ENCODE assay signal across 8 mouse cellular contexts in genomic region chr4:129741974-129742231, GRCm38 (mm10). TPM values are rescaled to one million over a fixed set of nuclear protein-coding genes. Genes with fewer than 3 reads are reported as not detected.
DNase-seq lines count a peak whose midpoint lies in the region; ATAC-seq lines count a peak whose summit lies in the region.

No protein-coding gene starts in this region.

- H3K27me3 ChIP-seq in kidney, embryonic 15.5 days, result no peaks in the 10 kb centered on the region
- H3K27me3 ChIP-seq in embryonic facial prominence, embryonic 10.5 days (replicated peaks; ENCODE audit: low read depth, poor library complexity, severe bottlenecking), result no peaks in the 10 kb centered on the region
- no peaks in the 10 kb centered on the region for H3K27me3 ChIP-seq in hindbrain, embryonic 16.5 days (replicated peaks; ENCODE audit: control insufficient read depth, insufficient read depth, low read length)
- no peaks in the 10 kb centered on the region for H3K27me3 ChIP-seq in midbrain, embryonic 14.5 days (ENCODE audit: control insufficient read depth, insufficient read depth, low read length)

- H3K27ac ChIP-seq in kidney, embryonic 15.5 days, result peak overlapping the region; percentile 98
- H3K27ac ChIP-seq in embryonic facial prominence, embryonic 10.5 days (replicated peaks), result peak overlapping the region; percentile 98
- H3K27ac ChIP-seq in hindbrain, embryonic 16.5 days (ENCODE audit: low read depth, low read length), result peak overlapping the region; percentile 96
- H3K27ac ChIP-seq in midbrain, embryonic 14.5 days (replicated peaks; ENCODE audit: low read depth, low read length), result peak overlapping the region; percentile 100

- H3K9ac ChIP-seq in kidney, embryonic 15.5 days, result peak overlapping the region; percentile 100
- H3K9ac ChIP-seq in hindbrain, embryonic 16.5 days (ENCODE audit: low read depth, low read length), result peak overlapping the region; percentile 99
- peak overlapping the region; percentile 99 for H3K9ac ChIP-seq in midbrain, embryonic 14.5 days (replicated peaks; ENCODE audit: low read length)

- H3K4me1 ChIP-seq in kidney, embryonic 15.5 days, result peaks cover 29% of the 10 kb centered on the region
- H3K4me1 ChIP-seq in embryonic facial prominence, embryonic 10.5 days, result peaks cover 33% of the 10 kb centered on the region
- peaks cover 28% of the 10 kb centered on the region for H3K4me1 ChIP-seq in hindbrain, embryonic 16.5 days (ENCODE audit: control insufficient read depth, insufficient read depth, low read depth, low read length)
- H3K4me1 ChIP-seq in midbrain, embryonic 14.5 days (ENCODE audit: control insufficient read depth, insufficient read depth, low read length), result peaks cover 28% of the 10 kb centered on the region

- peak; percentile 47; the same call in 1 of the 2 replicates for ATAC-seq in kidney, embryonic 15.5 days (replicated peaks; ENCODE audit: low FRiP score)
- ATAC-seq in hindbrain, embryonic 16.5 days, result peak; percentile 45
- ATAC-seq in midbrain, embryonic 14.5 days (ENCODE audit: low FRiP score, low TSS enrichment), result no peak; the same call in 1 of the 2 replicates

- DNase-seq in kidney, postnatal 14 days, result no peak
- DNase-seq in embryonic facial prominence, embryonic 10.5 days (ENCODE audit: low spot score), result no peak
- DNase-seq in midbrain, embryonic 14.5 days, result no peak
- DNase-seq in layer of hippocampus, postnatal 36 days, result no peak
- no peak for DNase-seq in adipocyte (ENCODE audit: low spot score)
- DNase-seq in layer of hippocampus, postnatal 10 days (ENCODE audit: low spot score in 2 of 2), result no peak

- no peaks in the 10 kb centered on the region for H3K36me3 ChIP-seq in kidney, embryonic 15.5 days
- peaks cover 27% of the 10 kb centered on the region for H3K36me3 ChIP-seq in embryonic facial prominence, embryonic 10.5 days (replicated peaks)
- H3K36me3 ChIP-seq in hindbrain, embryonic 16.5 days (ENCODE audit: control insufficient read depth, insufficient read depth, low read length), result no peaks in the 10 kb centered on the region
- 0 out of 2 replicates have a peak, but pooled peaks cover 4% of the 10 kb centered on the region for H3K36me3 ChIP-seq in midbrain, embryonic 14.5 days (ENCODE audit: control insufficient read depth, insufficient read depth, low read length)

- under 1% methylated on average over 34 of the region's 34 CpGs for WGBS in kidney, embryonic 15.5 days
- WGBS in embryonic facial prominence, embryonic 10.5 days, result 0% methylated on average over 34 of the region's 34 CpGs
- under 1% methylated on average over 21 of the region's 34 CpGs for whole genome bisulfite sequencing in hindbrain, embryonic 16.5 days
- WGBS in midbrain, embryonic 14.5 days, result under 1% methylated on average over 30 of the region's 34 CpGs

- H3K4me2 ChIP-seq in kidney, embryonic 15.5 days, result peak overlapping the region; percentile 65
- peak overlapping the region; percentile 72 for H3K4me2 ChIP-seq in hindbrain, embryonic 16.5 days (ENCODE audit: low read length)
- peak overlapping the region; percentile 71 for H3K4me2 ChIP-seq in midbrain, embryonic 14.5 days (ENCODE audit: low read length)

- H3K4me3 ChIP-seq in kidney, embryonic 15.5 days (replicated peaks), result peak overlapping the region; percentile 96
- H3K4me3 ChIP-seq in embryonic facial prominence, embryonic 10.5 days, result peak overlapping the region; percentile 81
- peak overlapping the region; percentile 99 for H3K4me3 ChIP-seq in hindbrain, embryonic 16.5 days (ENCODE audit: low read length)
- H3K4me3 ChIP-seq in midbrain, embryonic 14.5 days (replicated peaks; ENCODE audit: low read depth, low read length), result peak overlapping the region; percentile 100

- H3K9me3 ChIP-seq in kidney, embryonic 15.5 days (replicated peaks), result no peaks in the 10 kb centered on the region
- H3K9me3 ChIP-seq in embryonic facial prominence, embryonic 10.5 days, result no peaks in the 10 kb centered on the region
- H3K9me3 ChIP-seq in hindbrain, embryonic 16.5 days (ENCODE audit: control insufficient read depth, low read length), result no peaks in the 10 kb centered on the region
- H3K9me3 ChIP-seq in midbrain, embryonic 14.5 days (ENCODE audit: control insufficient read depth, low read length), result no peaks in the 10 kb centered on the region

RNA-seq across cellular contexts. Expression of gene Khdrbs1, which starts 0.2 kb away (rescaled TPM):
- polyA plus RNA-seq in kidney, embryonic 15.5 days (2015; fragmentation: Nextera tagmentation; extraction: Ambion mirVana), result 118 and 125 TPM in 2 replicates
- polyA plus RNA-seq in embryonic facial prominence, embryonic 10.5 days (2016; fragmentation: Nextera tagmentation; extraction: Ambion mirVana), result 156 and 166 TPM in 2 replicates
- 96.3 and 104 TPM in 2 replicates for polyA plus RNA-seq in hindbrain, embryonic 16.5 days (2015; fragmentation: Nextera tagmentation; extraction: Ambion mirVana)
- polyA plus RNA-seq in midbrain, embryonic 14.5 days (2014; fragmentation: Nextera tagmentation; extraction: Ambion mirVana), result 119 and 154 TPM in 2 replicates
- total RNA-seq in layer of hippocampus, postnatal 36 days (2021), result 10 to 100 TPM; 88.4 to 90.0 TPM
- total RNA-seq in layer of hippocampus, postnatal 10 days (2021), result 100 to 1,000 TPM in 1 of 2 experiments, 10 to 100 TPM in 1; 99.3 to 108 TPM

RNA-seq across cellular contexts. Expression of gene Tmem39b, which starts 45.3 kb away (rescaled TPM):
- 20.2 and 21.6 TPM in 2 replicates for polyA plus RNA-seq in kidney, embryonic 15.5 days (2015; fragmentation: Nextera tagmentation; extraction: Ambion mirVana)
- 14.3 and 14.7 TPM in 2 replicates for polyA plus RNA-seq in embryonic facial prominence, embryonic 10.5 days (2016; fragmentation: Nextera tagmentation; extraction: Ambion mirVana)
- 12.7 and 14.8 TPM in 2 replicates for polyA plus RNA-seq in hindbrain, embryonic 16.5 days (2015; fragmentation: Nextera tagmentation; extraction: Ambion mirVana)
- 43.5 and 48.6 TPM in 2 replicates for polyA plus RNA-seq in midbrain, embryonic 14.5 days (2014; fragmentation: Nextera tagmentation; extraction: Ambion mirVana)
- 10 to 100 TPM; 11.5 to 15.8 TPM for total RNA-seq in layer of hippocampus, postnatal 36 days (2021)
- 10 to 100 TPM; 13.0 to 13.1 TPM for total RNA-seq in layer of hippocampus, postnatal 10 days (2021)
